Mouse (Mus musculus): ENCODE data around the gene Tysnd1. TPM values are rescaled to one million over a fixed set of nuclear protein-coding genes. Genes with fewer than 3 reads are reported as not detected.

Tysnd1 gene
- total RNA-seq, 4 experiments from 2014 or later, result 20.2 to 22.9 (median 20.8) TPM

DNA sequence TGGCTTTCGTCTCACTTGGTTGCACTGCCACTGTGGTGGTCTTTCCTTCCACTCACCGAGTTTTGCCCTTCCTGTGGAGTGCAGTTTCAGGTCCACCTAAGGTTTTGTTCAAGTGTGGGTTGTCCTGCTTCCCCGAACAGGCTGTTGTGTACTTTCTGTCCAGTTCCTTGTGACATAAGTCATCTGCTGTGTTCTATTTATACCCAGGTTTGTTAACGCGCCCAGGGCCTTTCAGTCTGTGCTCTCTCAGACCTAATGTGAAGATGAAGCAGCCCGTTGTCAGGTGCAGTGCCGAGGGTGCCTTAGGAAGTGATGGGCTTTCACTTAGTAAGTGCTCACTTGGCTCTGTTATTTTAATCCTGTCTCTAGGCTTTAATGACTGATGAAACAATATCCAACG lies 5.9 kb upstream of the Tysnd1 start:
- DNase-seq (ENCODE audit: low spot score in 2 of 2), result no peak

DNA sequence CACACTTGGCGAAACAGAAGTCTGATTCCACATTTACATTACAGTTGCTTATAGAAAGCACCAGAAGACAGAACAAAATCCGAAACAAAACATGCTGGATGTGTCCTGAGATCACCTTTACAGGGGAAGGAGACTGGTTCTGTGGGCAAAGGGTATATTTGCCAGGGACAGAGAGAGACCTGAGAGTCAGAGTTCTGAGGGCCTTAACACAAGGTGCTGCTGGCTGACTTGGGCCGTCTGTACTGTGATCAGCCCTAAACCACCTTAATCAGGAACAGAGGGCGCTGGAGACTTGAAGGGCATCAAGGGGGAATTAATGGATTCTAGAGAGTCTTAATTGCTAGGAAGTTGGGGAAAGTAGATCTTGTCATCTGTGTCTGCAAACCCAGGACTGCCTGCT lies 1.8 kb upstream of the Tysnd1 start:
- DNase-seq (ENCODE audit: low spot score in 2 of 2), result no peak

DNA sequence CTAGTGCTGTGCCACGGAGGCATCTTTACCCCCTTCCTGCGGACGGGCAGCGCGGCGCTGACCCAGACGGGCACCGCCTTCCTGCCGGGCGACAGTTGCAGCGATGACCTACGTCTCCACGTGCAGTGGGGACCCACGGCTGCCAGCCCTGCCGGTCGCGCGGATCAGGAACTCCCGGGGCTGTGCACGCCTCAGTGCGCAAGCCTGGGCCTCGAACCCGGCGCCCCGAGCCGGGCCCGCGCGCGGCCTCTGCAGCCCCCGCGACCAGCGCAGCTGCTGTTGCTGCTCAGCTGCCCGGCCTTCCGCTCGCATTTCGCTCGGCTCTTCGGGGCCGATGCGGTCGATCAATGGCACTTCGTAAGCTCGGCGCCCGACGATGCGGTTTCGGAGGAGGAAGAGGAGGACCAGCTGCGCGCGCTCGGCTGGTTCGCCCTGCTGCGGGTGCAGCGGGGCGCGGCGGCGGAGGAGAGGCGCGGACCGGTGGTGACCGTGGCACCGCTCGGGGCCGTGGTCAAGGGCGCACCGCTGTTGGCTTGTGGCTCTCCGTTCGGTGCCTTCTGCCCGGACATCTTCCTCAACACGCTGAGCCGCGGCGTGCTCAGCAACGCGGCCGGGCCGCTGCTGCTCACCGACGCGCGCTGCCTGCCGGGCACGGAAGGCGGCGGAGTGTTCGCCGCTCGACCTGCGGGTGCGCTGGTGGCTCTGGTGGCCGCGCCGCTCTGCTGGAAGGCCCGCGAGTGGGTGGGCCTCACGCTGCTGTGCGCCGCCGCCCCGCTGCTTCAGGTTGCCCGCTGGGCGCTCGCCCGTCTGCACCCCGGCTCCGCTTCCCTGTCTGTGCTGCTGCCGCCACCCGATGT lies 617 bp downstream of the Tysnd1 start:
- no peak for DNase-seq (ENCODE audit: low spot score in 2 of 2)

DNA sequence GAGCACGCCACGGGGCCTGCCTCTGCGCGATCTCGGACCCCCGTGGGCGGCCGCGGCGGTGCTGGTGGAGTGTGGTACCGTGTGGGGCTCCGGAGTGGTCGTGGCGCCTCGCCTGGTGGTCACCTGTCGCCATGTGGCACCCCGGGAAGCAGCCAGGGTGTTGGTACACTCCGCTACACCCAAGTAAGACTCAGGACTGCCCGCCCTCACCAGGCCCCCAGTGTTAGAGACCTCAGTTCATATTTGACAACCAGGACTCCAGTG lies 1.2 kb downstream of the Tysnd1 start:
- no peak for DNase-seq (ENCODE audit: low spot score in 2 of 2)

DNA sequence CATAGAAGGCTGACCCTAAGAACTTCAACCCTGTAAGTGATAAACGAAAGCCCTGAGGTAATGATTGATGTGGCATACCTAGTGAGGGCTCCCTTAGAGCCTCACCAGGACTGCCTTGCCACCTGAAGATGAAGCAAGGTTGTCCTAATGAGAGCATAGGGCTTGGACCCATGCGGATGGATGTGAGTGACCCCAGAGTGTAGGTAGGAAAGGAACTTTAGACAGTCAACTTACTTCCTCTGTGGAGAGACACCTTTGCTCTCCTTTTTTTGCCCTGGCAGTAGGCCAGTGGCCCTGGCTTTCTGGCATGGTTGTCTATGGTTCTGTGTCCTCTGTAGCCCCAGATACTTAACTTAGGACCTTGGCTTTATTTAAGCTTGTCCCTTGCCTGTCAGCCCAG lies 1.7 kb downstream of the Tysnd1 start:
- DNase-seq (ENCODE audit: low spot score in 2 of 2), result no peak

DNA sequence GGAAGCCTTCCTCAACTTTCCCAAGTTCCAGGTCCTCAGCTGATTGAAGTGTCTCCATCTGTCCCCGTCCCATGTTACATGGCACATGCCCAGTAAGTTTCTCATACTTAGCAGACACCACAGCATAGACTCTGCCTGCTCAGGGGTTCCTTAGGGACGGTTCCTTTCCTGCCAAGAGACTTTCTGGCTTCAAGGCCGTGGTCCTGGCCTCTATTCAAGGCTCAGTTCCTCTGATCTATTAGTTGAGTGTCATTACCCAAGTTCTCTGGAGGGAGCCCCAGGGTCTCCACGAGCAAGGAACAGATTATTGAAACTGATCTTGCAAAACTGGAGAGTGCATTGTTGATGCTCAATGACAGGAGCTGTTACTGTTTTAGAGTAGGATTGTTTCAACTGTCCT lies 9.3 kb downstream of the Tysnd1 start:
- DNase-seq (ENCODE audit: low spot score in 2 of 2), result no peak

DNA sequence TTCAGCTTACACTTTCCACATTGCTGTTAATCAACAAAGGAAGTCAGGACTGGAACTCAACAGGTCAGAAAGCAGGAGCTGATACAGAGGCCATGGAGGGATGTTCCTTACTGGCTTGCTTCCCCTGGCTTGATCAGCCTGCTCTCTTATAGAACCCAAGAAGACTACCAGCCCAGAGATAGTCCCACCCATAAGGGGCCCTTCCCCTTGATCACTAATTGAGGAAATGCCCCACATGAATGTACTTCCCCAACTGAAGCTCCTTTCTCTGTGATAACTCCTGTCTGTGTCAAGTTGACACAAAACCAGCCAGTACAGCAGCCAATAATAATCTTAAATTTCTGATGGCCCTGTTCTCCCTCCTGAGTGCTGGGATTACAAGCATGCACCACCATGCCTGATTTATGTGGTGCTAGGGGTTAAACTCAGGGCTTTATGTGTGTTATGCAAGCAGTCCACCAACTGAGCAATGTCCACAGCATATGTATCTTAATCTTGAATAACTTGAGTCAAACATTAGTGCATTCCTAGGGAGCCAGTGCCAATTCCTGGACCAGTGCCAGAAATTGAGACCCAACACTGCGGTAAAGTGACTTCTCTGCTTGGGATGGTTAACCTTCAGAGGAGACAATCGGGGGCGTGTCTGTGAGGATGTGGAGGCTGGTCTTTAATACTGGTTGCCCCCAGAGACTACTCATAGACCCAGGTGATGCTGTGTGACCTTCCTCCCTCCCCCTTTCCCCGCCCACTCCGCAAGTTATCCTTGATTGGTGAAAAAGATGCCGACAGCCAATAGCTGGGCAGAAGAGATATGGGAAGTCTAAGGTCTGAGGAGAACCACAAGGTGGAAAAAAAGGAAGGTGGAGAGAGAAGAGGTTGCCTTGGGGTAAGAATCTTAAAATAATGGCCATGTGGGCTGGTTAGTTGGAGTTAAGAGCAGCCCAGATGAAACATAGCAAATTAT lies 11.4 kb downstream of the Tysnd1 start:
- DNase-seq (ENCODE audit: low spot score in 2 of 2), result no peak

DNA sequence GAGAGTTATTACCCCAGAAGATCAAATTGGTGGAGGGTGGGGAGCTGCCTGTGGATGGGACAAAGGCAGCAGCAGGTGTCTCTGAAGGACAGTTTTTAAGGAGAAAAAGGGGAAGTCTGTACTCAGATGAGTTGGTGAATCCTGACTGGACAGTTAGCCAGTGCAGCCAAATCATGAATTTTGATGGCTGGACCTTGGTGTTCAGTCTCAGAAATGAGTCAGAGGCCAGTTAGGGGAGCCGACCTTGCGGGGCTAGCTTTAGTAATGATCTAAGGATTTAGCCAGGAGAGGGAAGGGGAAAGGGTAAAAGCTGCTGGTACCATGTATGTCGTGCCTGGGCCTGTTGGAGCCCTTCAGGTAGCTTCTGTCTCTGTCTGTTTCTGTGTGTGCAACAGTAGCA lies 18.3 kb downstream of the Tysnd1 start:
- no peak for DNase-seq (ENCODE audit: low spot score in 2 of 2)

DNA sequence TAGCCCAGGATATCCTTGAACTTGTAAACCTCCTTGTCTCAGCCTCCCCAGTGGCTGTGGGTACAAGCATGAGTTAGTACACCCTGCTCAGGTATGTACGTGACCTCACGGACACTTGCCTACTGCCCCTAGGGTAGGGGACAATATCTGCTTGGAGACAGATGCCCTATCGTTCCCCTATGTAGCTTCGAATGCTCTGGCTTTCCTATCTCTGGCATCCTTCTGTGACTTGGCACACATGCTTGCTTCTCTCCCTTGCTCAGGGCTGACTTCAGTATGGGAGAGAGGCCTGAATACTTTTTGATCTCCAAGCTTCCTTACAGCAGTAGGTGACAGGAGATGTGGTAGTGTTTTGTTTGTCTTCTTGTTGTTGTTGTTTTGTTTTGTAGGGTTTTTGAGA lies 18.8 kb downstream of the Tysnd1 start:
- no peak for DNase-seq (ENCODE audit: low spot score in 2 of 2)

DNA sequence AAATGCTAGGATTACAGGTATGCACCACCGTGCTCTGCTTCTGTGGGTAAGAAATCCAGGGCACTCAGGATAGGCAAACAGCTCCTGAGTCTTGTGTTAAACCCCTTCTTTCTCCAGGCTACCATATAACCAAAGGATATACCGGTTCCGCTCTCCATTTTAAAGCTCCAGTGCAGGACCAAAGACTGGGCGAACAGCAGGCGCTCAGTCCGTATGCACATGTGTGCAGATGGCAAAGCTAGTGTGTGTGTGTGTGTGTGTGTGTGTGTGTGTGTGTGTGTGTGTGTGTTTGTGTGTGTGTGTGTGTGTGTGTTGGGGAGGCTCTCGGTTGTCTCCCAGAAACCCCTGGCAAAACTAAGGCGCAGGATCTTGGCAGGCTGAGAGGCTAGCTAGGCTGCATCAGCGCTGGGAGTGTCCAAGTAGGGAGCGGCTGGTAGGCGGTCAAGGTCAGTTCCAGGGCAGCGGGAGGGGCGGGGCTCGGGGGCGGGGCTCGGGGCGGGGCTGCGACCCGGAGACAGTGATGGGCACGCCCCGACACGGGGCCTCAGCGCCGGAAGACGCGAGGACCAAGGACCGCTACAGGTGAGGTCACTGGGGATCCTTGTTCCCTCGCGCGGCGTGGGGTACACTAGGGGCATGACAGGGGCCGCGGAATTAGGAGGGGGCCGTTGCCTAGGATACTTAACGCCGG lies 19.6 kb downstream of the Tysnd1 start, which contains the start of gene Aifm2:
TSS of gene Aifm2 (plus strand) at position 493 of the 691 bp plus-strand sequence.
- peak in 1 of 2 experiments; percentile 24 for DNase-seq (ENCODE audit: low spot score in 2 of 2)

DNA sequence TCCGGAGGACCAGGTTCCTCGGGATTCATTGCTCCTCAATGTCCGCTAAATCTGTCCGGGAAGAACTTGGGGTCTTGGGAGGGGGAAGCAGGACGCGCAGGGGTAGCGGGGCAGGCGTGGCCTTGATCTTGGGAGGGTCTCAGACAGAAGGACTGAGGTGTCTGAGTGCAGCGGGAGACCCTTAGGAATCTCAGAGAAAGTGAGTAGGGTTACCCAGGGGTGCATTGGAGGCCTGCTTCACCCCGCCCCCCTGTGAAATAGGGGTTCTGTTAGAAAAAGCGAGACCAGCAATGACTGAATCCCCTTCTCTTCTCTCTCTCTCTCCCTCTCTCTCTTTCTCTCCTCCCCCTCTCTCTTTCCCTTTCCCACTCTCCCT lies 20.1 kb downstream of the Tysnd1 start:
- DNase-seq (ENCODE audit: low spot score in 2 of 2), result no peak

DNA sequence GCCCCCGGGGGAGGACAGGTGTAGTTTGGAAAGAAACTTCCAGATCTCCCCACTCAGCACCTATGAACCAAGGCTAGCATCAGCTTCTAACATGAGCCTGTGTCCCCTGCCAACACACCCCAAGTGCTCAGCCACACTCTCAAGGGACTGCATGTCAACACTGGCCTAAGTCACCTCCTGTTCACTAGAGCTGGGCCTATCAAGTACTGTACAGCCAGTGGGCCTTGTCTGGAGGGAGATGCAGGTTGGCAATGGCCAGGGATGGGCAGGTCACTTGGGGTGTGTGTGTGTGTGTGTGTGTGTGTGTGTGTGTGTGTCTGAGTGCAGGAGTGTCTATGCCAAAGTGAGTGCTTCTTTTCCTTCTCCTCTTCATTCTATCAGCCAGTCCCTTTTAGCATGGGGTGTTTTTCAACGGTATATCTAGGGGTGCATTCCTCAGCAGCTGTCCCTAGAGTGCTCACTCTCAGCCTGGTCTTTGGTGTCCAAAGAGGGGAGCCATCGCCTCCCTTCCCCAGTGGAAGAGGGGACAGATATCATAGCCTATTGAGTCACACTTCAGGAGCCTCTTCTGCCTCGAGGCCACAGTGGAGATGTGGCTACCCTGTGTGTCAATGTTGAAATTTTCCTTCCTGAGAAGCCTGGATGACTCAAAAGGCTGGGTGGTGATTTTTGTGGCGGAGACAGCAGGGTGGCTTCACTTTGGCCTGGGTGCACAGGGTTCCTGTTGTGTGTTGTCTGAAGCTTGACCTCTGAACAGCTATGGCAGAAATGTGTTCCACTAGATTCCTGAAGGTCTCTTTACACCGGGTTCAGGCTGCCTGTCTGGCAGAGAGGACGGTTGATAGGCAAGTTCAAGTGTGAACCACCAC lies 20.9 kb downstream of the Tysnd1 start:
- DNase-seq (ENCODE audit: low spot score in 2 of 2), result no peak

DNA sequence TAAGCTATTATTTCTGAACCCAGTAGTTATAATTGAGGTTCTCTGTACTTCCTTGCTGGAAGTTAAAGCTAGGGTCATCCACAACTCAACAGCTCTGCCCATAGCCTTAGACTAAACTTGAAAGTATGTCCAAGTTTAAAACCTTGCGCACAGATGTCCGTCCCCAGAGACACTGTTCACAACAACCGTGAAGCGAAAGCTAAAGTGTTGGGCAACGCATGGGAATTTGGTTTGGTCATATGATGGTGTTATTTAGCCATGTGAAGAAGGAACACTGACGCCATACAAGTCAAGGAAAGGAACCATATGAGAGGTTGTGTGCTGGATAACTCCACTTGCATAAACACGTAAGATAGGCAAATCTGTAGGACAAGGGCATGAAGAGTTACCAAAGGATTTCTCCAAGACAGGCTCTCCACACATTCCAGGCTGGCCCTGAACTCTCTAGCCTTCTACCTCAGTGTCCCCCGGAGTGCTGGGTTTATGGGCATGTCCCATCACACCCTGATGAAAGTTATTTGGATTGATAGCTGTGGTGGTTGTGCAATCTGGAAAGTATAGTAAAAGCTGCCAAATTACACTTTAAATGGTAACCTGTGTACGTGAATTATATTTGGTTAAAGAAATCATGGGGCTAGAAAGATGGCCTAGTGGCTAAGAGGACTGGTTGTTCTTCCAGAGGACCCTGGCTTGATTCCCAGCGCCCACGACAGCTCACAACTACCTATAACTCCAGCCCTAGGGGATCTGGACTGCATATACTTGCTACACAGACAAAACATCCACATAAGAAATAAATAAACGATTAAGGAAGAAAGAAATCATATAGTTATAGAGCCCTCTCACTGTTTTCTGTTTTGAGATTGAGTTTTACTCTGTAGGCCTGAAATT lies 22.3 kb downstream of the Tysnd1 start:
- DNase-seq (ENCODE audit: low spot score in 2 of 2), result no peak

DNA sequence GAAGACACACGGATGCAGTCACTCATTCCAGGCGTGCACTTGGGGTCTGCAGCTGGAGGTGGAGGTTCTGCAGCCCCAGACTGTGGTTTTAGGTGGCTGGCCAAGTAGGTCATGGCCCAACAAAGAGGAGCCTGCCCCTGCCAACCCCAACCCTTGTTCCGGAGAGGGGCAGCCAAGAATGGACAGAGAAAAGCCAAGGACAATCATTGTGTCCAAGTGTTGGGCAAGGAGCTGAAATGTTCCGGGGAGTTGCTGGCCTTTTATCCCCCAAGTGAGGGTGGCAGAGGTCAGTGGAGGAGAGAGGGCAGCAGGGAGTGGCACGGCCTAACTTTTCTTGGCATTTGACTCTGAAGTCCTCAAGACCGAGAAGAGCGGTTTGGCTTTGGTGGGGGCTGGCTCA lies 25.0 kb downstream of the Tysnd1 start:
- no peak for DNase-seq (ENCODE audit: low spot score in 2 of 2)

DNA sequence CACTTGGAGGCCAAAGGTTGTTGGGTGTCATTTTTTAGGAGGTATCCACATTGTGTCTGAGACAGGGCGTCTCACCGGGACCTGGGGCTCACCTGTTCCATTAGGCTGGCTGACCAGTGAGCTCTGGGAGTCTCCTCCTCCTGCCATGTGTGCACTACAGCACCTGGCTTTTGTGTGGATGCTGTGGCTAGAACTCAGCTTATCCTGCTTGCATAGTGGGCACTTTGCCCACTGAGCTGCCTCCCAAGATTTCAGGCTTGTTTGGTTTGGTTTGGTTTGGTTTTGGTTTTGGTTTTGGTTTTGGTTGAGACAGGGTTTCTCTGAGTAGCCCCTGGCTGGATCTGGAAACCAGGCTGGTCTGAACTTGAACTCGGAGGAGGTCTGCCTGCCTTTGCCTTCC lies 26.9 kb downstream of the Tysnd1 start:
- no peak for DNase-seq (ENCODE audit: low spot score in 2 of 2)

DNA sequence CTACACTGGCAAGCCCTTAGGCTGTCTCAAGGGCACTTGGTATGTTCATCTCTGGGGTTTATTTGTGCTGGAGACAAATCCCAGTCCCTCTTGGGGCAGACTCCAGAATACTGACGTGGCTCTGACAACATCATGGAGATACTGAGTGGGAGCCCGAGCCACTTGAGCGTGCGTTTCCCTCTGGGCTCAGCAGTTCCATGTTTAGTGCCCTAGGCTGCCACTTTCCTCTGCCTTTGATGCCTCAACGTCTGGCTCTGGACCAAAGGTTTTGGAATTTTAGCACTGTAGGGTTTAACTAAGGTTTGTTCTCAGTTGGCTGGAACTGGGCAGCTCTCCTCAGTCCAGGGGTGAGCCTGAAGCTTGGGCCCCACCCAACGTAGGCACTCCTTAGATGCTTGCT lies 28.0 kb downstream of the Tysnd1 start:
- no peak for DNase-seq (ENCODE audit: low spot score in 2 of 2)

DNA sequence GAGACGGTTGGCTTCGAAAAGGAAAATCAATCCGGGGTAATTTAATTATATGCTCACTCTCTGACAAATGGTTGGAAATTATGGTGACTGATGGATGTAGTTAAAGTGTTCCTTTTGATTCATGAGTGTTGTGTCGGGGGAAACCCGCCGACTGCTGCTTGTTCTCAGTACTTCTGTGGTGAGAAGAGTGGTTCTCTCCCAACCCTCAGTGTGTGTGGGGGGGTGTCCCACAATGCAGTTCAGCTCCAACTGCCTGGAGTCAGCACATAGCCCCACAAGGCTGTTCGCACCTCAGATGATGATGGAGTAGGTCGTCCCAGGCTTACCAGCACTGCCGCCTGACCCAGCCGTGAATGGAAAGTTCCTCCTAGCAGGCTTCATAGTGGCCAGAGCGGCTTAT lies 33.9 kb downstream of the Tysnd1 start:
- DNase-seq (ENCODE audit: low spot score in 2 of 2), result peak; percentile 29

DNA sequence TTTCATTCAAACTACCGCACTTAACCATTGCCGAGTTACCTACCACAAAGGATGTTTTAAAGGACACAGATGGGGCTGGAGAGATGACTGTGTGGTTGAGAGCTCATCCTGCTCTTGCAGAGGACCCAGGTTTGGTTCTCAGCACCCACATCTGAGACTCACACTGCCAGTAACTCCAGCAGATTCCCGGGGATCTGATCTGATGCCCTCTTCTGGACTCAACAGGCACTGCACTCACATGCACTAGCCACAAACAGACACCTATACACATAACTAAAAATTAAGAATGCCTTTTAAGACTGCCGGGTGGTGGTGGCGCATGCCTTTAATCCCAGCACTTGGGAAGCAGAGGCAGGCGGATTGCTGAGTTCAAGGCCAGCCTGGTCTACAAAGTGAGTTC lies 34.9 kb downstream of the Tysnd1 start:
- no peak for DNase-seq (ENCODE audit: low spot score in 2 of 2)

DNA sequence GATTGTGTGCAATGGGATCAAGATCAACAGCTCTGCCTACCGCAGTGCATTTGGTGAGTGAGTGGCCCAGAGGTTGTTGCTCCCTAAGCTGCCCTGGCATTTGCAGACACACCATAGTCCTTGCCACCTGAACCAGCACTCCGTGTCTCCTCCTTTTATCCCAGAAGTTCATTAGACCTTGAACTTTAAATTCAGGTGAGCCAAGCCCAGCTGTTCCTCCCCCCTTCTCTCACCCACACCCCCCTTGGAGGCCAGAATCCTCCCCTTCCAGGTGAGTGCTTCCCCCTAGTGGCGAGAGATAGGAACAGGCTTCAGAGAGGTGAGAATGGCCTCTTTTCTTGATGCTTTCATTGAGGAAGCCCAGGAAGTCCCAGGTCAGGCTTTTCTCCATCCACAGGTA lies 39.1 kb downstream of the Tysnd1 start:
- DNase-seq (ENCODE audit: low spot score in 2 of 2), result no peak

DNA sequence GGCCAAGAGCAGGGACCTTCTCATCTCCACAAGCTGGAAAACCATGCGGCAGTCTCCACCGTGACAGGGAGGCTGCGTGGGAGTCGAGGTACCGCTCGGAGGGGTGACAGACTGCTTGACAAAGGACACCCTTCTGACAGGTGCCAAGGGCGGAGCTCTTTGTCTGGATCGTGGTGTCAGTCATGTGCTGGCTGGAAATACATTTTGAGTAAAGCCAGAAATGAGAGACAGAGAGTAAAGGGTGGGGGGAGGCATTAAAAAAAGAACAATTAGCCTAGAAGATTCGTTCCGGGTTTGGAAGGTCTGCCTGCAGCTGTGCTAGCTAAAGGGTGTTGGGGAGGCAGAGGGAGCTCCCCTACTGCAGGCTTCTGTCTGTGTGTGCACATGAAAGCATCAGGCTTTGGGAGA lies 41.4 kb downstream of the Tysnd1 start:
- no peak for DNase-seq (ENCODE audit: low spot score in 2 of 2)
